In genomic region chr2:70034895-70035294, GRCm38 (mm10) we compare ENCODE assay signal across 26 mouse cellular contexts. TPM values are rescaled to one million over a fixed set of nuclear protein-coding genes. Genes with fewer than 3 reads are reported as not detected.
A peak's percentile ranks its signal among the peaks of the same experiment; 100 is the strongest.
DNase-seq lines count a peak whose midpoint lies in the region; ATAC-seq lines count a peak whose summit lies in the region.
"Had no signal": no experiment of that assay in that cellular context is flagged by ENCODE, and none has a peak within 500 bp of the region (broad histone marks: within the 10 kb centered on the region; RNA-seq: fewer than 3 reads in every experiment).

No protein-coding gene starts in this region.

- no peaks in the 10 kb centered on the region for H3K9me3 ChIP-seq in forebrain, embryonic 11.5 days (ENCODE audit: control insufficient read depth, low read length)
- H3K9me3 ChIP-seq in forebrain, embryonic 10.5 days = peaks cover 6% of the 10 kb centered on the region
- no peaks in the 10 kb centered on the region for H3K9me3 ChIP-seq in intestine, embryonic 14.5 days (ENCODE audit: control insufficient read depth, low read length)
- no peaks in the 10 kb centered on the region for H3K9me3 ChIP-seq in intestine, embryonic 16.5 days (ENCODE audit: control insufficient read depth, low read length)
- 0 out of 2 replicates have a peak, but pooled peaks cover 5% of the 10 kb centered on the region for H3K9me3 ChIP-seq in neural tube, embryonic 13.5 days
- H3K9me3 ChIP-seq: embryonic facial prominence, embryonic 10.5 days; forebrain, embryonic 13.5 days; forebrain, embryonic 15.5 days; G1E had no signal

- 42% methylated on average over 5 of the region's 5 CpGs for WGBS in forebrain, embryonic 11.5 days
- WGBS in forebrain, embryonic 10.5 days = 58% methylated on average over 5 of the region's 5 CpGs
- 78% methylated on average over 5 of the region's 5 CpGs for WGBS in intestine, embryonic 14.5 days
- WGBS in intestine, embryonic 16.5 days = 70% methylated on average over 5 of the region's 5 CpGs
- 33% methylated on average over 5 of the region's 5 CpGs for WGBS in neural tube, embryonic 13.5 days

- no peaks in the 10 kb centered on the region for H3K36me3 ChIP-seq in forebrain, embryonic 11.5 days (ENCODE audit: control insufficient read depth, insufficient read depth, low read length)
- H3K36me3 ChIP-seq in forebrain, embryonic 10.5 days (replicated peaks) = no peaks in the 10 kb centered on the region
- no peaks in the 10 kb centered on the region for H3K36me3 ChIP-seq in intestine, embryonic 14.5 days (ENCODE audit: control insufficient read depth, insufficient read depth, low read length)
- no peaks in the 10 kb centered on the region for H3K36me3 ChIP-seq in intestine, embryonic 16.5 days (ENCODE audit: control insufficient read depth, insufficient read depth, low read length)
- no peaks in the 10 kb centered on the region for H3K36me3 ChIP-seq in neural tube, embryonic 13.5 days
- H3K36me3 ChIP-seq: embryonic facial prominence, embryonic 10.5 days; embryonic facial prominence, embryonic 12.5 days; forebrain, embryonic 15.5 days; G1E had no signal

- peaks cover 4% of the 10 kb centered on the region; the same call in 1 of the 2 replicates for H3K4me1 ChIP-seq in forebrain, embryonic 11.5 days (replicated peaks; ENCODE audit: control insufficient read depth, insufficient read depth, low read length)
- H3K4me1 ChIP-seq in forebrain, embryonic 10.5 days = peaks cover 25% of the 10 kb centered on the region
- no peaks in the 10 kb centered on the region for H3K4me1 ChIP-seq in intestine, embryonic 14.5 days (replicated peaks; ENCODE audit: control insufficient read depth, insufficient read depth, low read length)
- H3K4me1 ChIP-seq in intestine, embryonic 16.5 days (ENCODE audit: control insufficient read depth, insufficient read depth, low read length) = peaks cover 4% of the 10 kb centered on the region; the same call in 1 of the 2 replicates
- peaks cover 22% of the 10 kb centered on the region for H3K4me1 ChIP-seq in neural tube, embryonic 13.5 days (replicated peaks)
- H3K4me1 ChIP-seq: forebrain, embryonic 15.5 days had no signal

- no peak overlapping the region for H3K4me3 ChIP-seq in forebrain, embryonic 11.5 days (ENCODE audit: low read depth, low read length)
- H3K4me3 ChIP-seq in forebrain, embryonic 10.5 days = no peak overlapping the region
- no peak overlapping the region for H3K4me3 ChIP-seq in intestine, embryonic 14.5 days (ENCODE audit: low read depth, low read length)
- H3K4me3 ChIP-seq in intestine, embryonic 16.5 days (ENCODE audit: low read length) = no peak overlapping the region
- H3K4me3 ChIP-seq in neural tube, embryonic 13.5 days = no peak overlapping the region
- H3K4me3 ChIP-seq: embryonic facial prominence, embryonic 10.5 days; embryonic facial prominence, embryonic 12.5 days; forebrain, embryonic 13.5 days; forebrain, embryonic 15.5 days had no signal

- ATAC-seq in forebrain, embryonic 11.5 days (replicated peaks; ENCODE audit: low FRiP score) = no peak
- 0 out of 2 replicates have a peak, but pooled peaks have one; percentile 3 for ATAC-seq in intestine, embryonic 14.5 days (replicated peaks; ENCODE audit: low FRiP score, low TSS enrichment, low read depth)
- no peak for ATAC-seq in intestine, embryonic 16.5 days
- peak; percentile 29; the same call in 1 of the 2 replicates for ATAC-seq in neural tube, embryonic 13.5 days (ENCODE audit: low read depth)
- ATAC-seq: activated CD4-positive, CD25-positive, alpha-beta regulatory T cell, adult 4 months; CD4-positive, CD25-positive, alpha-beta regulatory T cell, adult 4 months; forebrain, embryonic 13.5 days; forebrain, embryonic 15.5 days; Patski had no signal

- peak; percentile 45 for DNase-seq in forebrain, embryonic 11.5 days (ENCODE audit: low spot score)
- no peak for DNase-seq in forebrain, embryonic 10.5 days (ENCODE audit: extremely low spot score, low spot score)
- DNase-seq in intestine, embryonic 14.5 days (ENCODE audit: low spot score) = no peak
- no peak for DNase-seq in neural tube, embryonic 10.5 days (ENCODE audit: extremely low spot score, low spot score)
- DNase-seq in left cerebral cortex, adult 9 months (ENCODE audit: low spot score in 2 of 2) = no peak
- DNase-seq: adrenal gland, adult 8-10 months; adrenal gland, postnatal 14 days; adrenal gland, postnatal 36 days; B cell, adult 2 months; cerebellum, adult 11-12 months; cerebellum, adult 2 months; cerebellum, adult 9-10 months; cerebellum, postnatal 10 days; cerebellum, postnatal 25 days had no signal

- H3K27ac ChIP-seq in forebrain, embryonic 11.5 days (ENCODE audit: low read depth, low read length) = no peak overlapping the region
- H3K27ac ChIP-seq in forebrain, embryonic 10.5 days = no peak overlapping the region
- H3K27ac ChIP-seq in intestine, embryonic 14.5 days (ENCODE audit: low read depth) = no peak overlapping the region
- no peak overlapping the region for H3K27ac ChIP-seq in intestine, embryonic 16.5 days (ENCODE audit: low read length)
- no peak overlapping the region for H3K27ac ChIP-seq in neural tube, embryonic 13.5 days (replicated peaks)
- H3K27ac ChIP-seq: embryonic facial prominence, embryonic 10.5 days; embryonic facial prominence, embryonic 12.5 days; forebrain, embryonic 13.5 days; forebrain, embryonic 15.5 days had no signal

- H3K9ac ChIP-seq in forebrain, embryonic 11.5 days (ENCODE audit: low read length) = no peak overlapping the region
- no peak overlapping the region for H3K9ac ChIP-seq in intestine, embryonic 14.5 days (ENCODE audit: low read length)
- H3K9ac ChIP-seq in intestine, embryonic 16.5 days (ENCODE audit: low read depth, low read length) = no peak overlapping the region
- no peak overlapping the region for H3K9ac ChIP-seq in neural tube, embryonic 13.5 days
- H3K9ac ChIP-seq: embryonic facial prominence, embryonic 12.5 days; forebrain, embryonic 13.5 days; forebrain, embryonic 15.5 days had no signal

- no peaks in the 10 kb centered on the region; the same call in 1 of the 2 replicates for H3K27me3 ChIP-seq in forebrain, embryonic 11.5 days (ENCODE audit: control insufficient read depth, insufficient read depth, low read length)
- H3K27me3 ChIP-seq in forebrain, embryonic 10.5 days (ENCODE audit: poor library complexity, severe bottlenecking) = peaks cover 17% of the 10 kb centered on the region
- H3K27me3 ChIP-seq in intestine, embryonic 14.5 days (replicated peaks; ENCODE audit: control insufficient read depth, insufficient read depth, low read length) = no peaks in the 10 kb centered on the region
- no peaks in the 10 kb centered on the region for H3K27me3 ChIP-seq in intestine, embryonic 16.5 days (replicated peaks; ENCODE audit: control insufficient read depth, insufficient read depth, low read length)
- no peaks in the 10 kb centered on the region for H3K27me3 ChIP-seq in neural tube, embryonic 13.5 days
- H3K27me3 ChIP-seq: CH12.LX; embryonic facial prominence, embryonic 12.5 days; forebrain, embryonic 13.5 days; forebrain, embryonic 15.5 days; Patski had no signal

- no peak overlapping the region for H3K4me2 ChIP-seq in forebrain, embryonic 11.5 days (ENCODE audit: low read depth, low read length, severe bottlenecking)
- H3K4me2 ChIP-seq in intestine, embryonic 14.5 days (ENCODE audit: low read length) = no peak overlapping the region
- H3K4me2 ChIP-seq in intestine, embryonic 16.5 days (ENCODE audit: low read depth, low read length) = no peak overlapping the region
- H3K4me2 ChIP-seq in neural tube, embryonic 13.5 days = no peak overlapping the region
- H3K4me2 ChIP-seq: embryonic facial prominence, embryonic 12.5 days; forebrain, embryonic 13.5 days; forebrain, embryonic 15.5 days had no signal

RNA-seq across cellular contexts. Expression of gene Myo3b, which starts 4.0 kb away (rescaled TPM):
- 0.07 TPM in 1 of 2 replicates, not detected in the other for polyA plus RNA-seq in forebrain, embryonic 11.5 days (2014; fragmentation: Nextera tagmentation; extraction: Ambion mirVana)
- not detected in 2 replicates for polyA plus RNA-seq in forebrain, embryonic 10.5 days (2016; fragmentation: Nextera tagmentation; extraction: Ambion mirVana)
- 0.07 and 0.30 TPM in 2 replicates for polyA plus RNA-seq in intestine, embryonic 14.5 days (2014; fragmentation: Nextera tagmentation; extraction: Ambion mirVana)
- 0.04 and 0.07 TPM in 2 replicates for polyA plus RNA-seq in intestine, embryonic 16.5 days (2015; fragmentation: Nextera tagmentation; extraction: Ambion mirVana)
- 0.04 and 0.10 TPM in 2 replicates for polyA plus RNA-seq in neural tube, embryonic 13.5 days (2015; fragmentation: Nextera tagmentation; extraction: Ambion mirVana)
- polyA plus RNA-seq: embryonic facial prominence, embryonic 14.5 days; G1E had no signal

Comparison
In these comparisons a context has a peak if more than half of its experiments do, and no peak if none do; other contexts are left out.
1. ATAC-seq: peak in intestine, embryonic 14.5 days (single experiment) and neural tube, embryonic 13.5 days (single experiment); none in forebrain, embryonic 11.5 days (single experiment) and intestine, embryonic 16.5 days (single experiment).